Mouse (Mus musculus): ENCODE results near the gene Psg22. TPM values are rescaled to one million over a fixed set of nuclear protein-coding genes. Genes with fewer than 3 reads are reported as not detected.

The Psg22 gene
- polyA plus RNA-seq (2021; fragmentation: Nextera tagmentation), result not detected in 2 replicates
- long read RNA-seq, experiment 1, result 0 reads
- long read RNA-seq, experiment 2, result 0 reads

GRCm38 (mm10) chr7:18717790-18718189 lies at the start of gene Psg22:
Gene Psg22, plus strand, starts transcription at chr7:18718090.

GRCm38 (mm10) chr7:18686085-18686484 lies 31.8 kb upstream of the Psg22 start, which contains the start of gene Psg20:
Gene Psg20, minus strand, starts transcription at chr7:18686185.

Other genes with a start within 250 kb of the Psg22 start
- not detected in 2 replicates for gene Psg26, start 233.9 kb upstream of the Psg22 start, polyA plus RNA-seq (2021; fragmentation: Nextera tagmentation)
- gene Psg25, start 185.8 kb upstream of the Psg22 start, polyA plus RNA-seq (2021; fragmentation: Nextera tagmentation), result not detected in 2 replicates
- gene Psg27, start 150.8 kb upstream of the Psg22 start, polyA plus RNA-seq (2021; fragmentation: Nextera tagmentation), result not detected in 2 replicates
- not detected in 2 replicates for gene Psg23, start 101.6 kb upstream of the Psg22 start, polyA plus RNA-seq (2021; fragmentation: Nextera tagmentation)
- gene Psg21, start 61.4 kb upstream of the Psg22 start, polyA plus RNA-seq (2021; fragmentation: Nextera tagmentation), result not detected in 2 replicates
- gene Psg20, start 31.9 kb upstream of the Psg22 start, polyA plus RNA-seq (2021; fragmentation: Nextera tagmentation), result not detected in 2 replicates
- not detected in 2 replicates for gene Psg19, start 80.4 kb downstream of the Psg22 start, polyA plus RNA-seq (2021; fragmentation: Nextera tagmentation)
- gene Psg17, start 103.5 kb downstream of the Psg22 start, polyA plus RNA-seq (2021; fragmentation: Nextera tagmentation), result not detected in 2 replicates
- 0.63 and 0.66 TPM in 2 replicates for gene Mill2, start 121.9 kb downstream of the Psg22 start, polyA plus RNA-seq (2021; fragmentation: Nextera tagmentation)
- gene Pglyrp1, start 153.2 kb downstream of the Psg22 start, polyA plus RNA-seq (2021; fragmentation: Nextera tagmentation), result 7.8 and 8.4 TPM in 2 replicates
- 15.8 and 16.5 TPM in 2 replicates for gene Ccdc61, start 192.3 kb downstream of the Psg22 start, polyA plus RNA-seq (2021; fragmentation: Nextera tagmentation)
- gene Nova2, start 207.8 kb downstream of the Psg22 start, polyA plus RNA-seq (2021; fragmentation: Nextera tagmentation), result 3.8 and 5.4 TPM in 2 replicates